Mouse (Mus musculus) E14TG2a.4 (cell line): Measurements from ENCODE around the gene Prph.

Experiments used
- CTCF ChIP-seq: conservative IDR thresholded peaks from 2 replicates; pipeline ENCODE4 v1.5.1; 2014; ENCODE audit warnings: low read length
- NANOG ChIP-seq: IDR thresholded peaks from 2 replicates; pipeline ENCODE4 v1.6.1; 2014; ENCODE audit warnings: borderline replicate concordance, low read length, mixed read lengths
- POU5F1 ChIP-seq: IDR thresholded peaks from 2 replicates; pipeline ENCODE4 v1.6.1; 2014; ENCODE audit warnings: low read length, borderline replicate concordance

DNA sequence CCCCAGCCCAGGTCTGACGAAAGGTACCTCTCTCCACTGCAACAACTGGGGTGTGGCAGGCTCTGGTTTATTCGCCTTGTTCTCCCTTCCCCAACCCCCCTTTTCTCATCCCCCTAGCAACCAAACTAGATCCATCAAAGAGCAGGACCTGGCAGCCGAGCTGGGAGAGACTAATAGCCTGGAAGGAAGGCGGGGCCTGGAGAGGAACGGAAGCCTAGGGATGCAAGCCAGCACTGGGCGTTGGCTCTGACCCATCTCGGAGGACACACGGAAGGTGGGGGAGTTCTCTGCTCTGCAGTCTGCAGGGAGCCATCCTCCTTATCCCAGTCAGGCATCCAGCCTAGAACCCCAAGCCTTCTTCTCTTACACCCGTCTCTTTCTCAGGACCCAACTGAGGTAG, 1.6 kb upstream of the Prph start:
- TF ChIP-seq CTCF (no peak), NANOG (no peak), POU5F1 (no peak)
